Mouse (Mus musculus) sigmoid colon, adult 10 weeks (tissue): ENCODE measurements around the gene Slc44a2. TPM values are rescaled to one million over a fixed set of nuclear protein-coding genes. Genes with fewer than 3 reads are reported as not detected.

Experiments used
- polyA plus RNA-seq: library from polyadenylated mRNA; stranded (reverse); fragments of 350-450 nt; fragmentation: Illumina TruSeq; extraction: RNeasy Lipid Tissue Mini Kit (QIAGEN cat#74804); gene quantifications from one replicate; pipeline ENCODE4 v1.2.3, GENCODE M21; 2014; ENCODE audit warnings: low read depth, low replicate concordance

Slc44a2 gene
- polyA plus RNA-seq, result 16.9 TPM

DNA sequence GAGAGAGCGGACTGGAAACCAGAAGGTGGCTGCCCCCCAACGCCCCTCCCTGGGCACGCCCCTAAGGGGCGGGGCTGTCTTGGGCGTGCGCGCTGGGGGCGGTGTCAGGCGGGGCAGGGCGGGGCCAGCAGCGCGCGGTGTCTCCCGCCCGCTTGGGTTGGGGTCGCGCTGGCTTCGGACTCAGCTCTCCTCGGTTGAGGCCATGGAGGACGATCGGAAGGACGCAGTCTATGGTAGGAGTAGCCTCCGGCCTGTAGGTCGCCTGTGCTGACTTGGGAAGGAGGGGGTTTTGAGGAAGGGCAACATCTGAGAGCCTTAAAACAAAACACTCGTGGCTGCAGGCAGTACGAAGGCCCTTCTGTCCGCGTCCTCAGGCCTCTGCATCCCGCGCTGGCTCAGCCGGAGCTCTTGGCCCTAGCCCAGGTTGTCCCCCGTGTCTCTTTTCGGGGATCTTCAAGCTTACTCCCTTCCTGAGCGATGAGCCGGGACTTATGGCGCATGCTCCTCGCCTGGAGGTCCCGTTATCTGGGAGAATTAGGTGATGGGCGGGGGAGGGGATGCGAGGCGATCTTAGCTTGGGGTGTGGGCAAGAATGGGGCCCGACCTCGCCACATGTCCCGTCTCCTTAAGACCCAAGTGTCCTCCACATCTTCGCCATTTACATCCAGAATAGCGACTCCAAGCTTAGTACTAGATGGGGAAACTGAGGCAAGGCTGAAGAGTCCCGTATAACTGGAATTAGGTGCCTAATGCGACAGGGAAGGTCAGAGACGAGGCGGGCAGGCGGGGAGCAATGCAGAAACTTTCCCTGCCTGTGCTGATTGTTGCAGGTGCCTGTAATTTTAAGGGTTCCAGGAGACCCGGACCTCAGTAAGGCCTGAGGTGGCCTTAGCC lies at the start of gene Slc44a2:
Slc44a2 (plus strand) TSS at position 80 of the 894 bp plus-strand sequence.

GRCm38 (mm10) chr9:21287571-21288402 lies 32.7 kb upstream of the Slc44a2 start, which contains the start of gene Kri1:
Gene Kri1 (minus strand): TSS chr9:21287969.

GRCm38 (mm10) chr9:21291022-21291787 lies 29.3 kb upstream of the Slc44a2 start, which contains the start of gene Cdkn2d:
Gene Cdkn2d (minus strand): TSS chr9:21291407.

GRCm38 (mm10) chr9:21312134-21312533 lies 8.4 kb upstream of the Slc44a2 start, which contains the start of gene Ap1m2:
Gene Ap1m2 (minus strand): TSS chr9:21312337.

GRCm38 (mm10) chr9:21367357-21368111 lies 47.0 kb downstream of the Slc44a2 start, which contains the start of gene Ilf3:
Gene Ilf3 (plus strand): TSS chr9:21367871.

Other genes starting within 250 kb of the Slc44a2 start
- gene Gm49373, start 247.6 kb upstream of the Slc44a2 start, polyA plus RNA-seq, result not detected
- 0.73 TPM for gene Fdx1l, start 247.1 kb upstream of the Slc44a2 start, polyA plus RNA-seq
- gene Gm38431, start 228.7 kb upstream of the Slc44a2 start, polyA plus RNA-seq, result 0.79 TPM
- gene Raver1, start 228.7 kb upstream of the Slc44a2 start, polyA plus RNA-seq, result 9.6 TPM
- gene Tyk2, start 189.5 kb upstream of the Slc44a2 start, polyA plus RNA-seq, result 3.4 TPM
- gene Cdc37, start 170.7 kb upstream of the Slc44a2 start, polyA plus RNA-seq, result 6.8 TPM
- 0.85 TPM for gene Pde4a, start 155.0 kb upstream of the Slc44a2 start, polyA plus RNA-seq
- gene Keap1, start 81.3 kb upstream of the Slc44a2 start, polyA plus RNA-seq, result 8.0 TPM
- 0.16 TPM for gene S1pr5, start 72.3 kb upstream of the Slc44a2 start, polyA plus RNA-seq
- gene Atg4d, start 55.4 kb upstream of the Slc44a2 start, polyA plus RNA-seq, result 2.7 TPM
- gene Kri1, start 32.7 kb upstream of the Slc44a2 start, polyA plus RNA-seq, result 3.2 TPM
- gene Cdkn2d, start 29.3 kb upstream of the Slc44a2 start, polyA plus RNA-seq, result 6.7 TPM
- 10.9 TPM for gene Ap1m2, start 8.4 kb upstream of the Slc44a2 start, polyA plus RNA-seq
- gene Ilf3, start 47.2 kb downstream of the Slc44a2 start, polyA plus RNA-seq, result 17.0 TPM
- not detected for gene Qtrt1, start 91.1 kb downstream of the Slc44a2 start, polyA plus RNA-seq
- 32.2 TPM for gene Dnm2, start 104.2 kb downstream of the Slc44a2 start, polyA plus RNA-seq
- 0.63 TPM for gene Tmed1, start 189.6 kb downstream of the Slc44a2 start, polyA plus RNA-seq
- gene AB124611, start 205.5 kb downstream of the Slc44a2 start, polyA plus RNA-seq, result 2.5 TPM
- 2.7 TPM for gene Carm1, start 226.2 kb downstream of the Slc44a2 start, polyA plus RNA-seq